Mouse (Mus musculus) splenic B cell, adult 2 months (primary cell): ENCODE results near the gene Pde2a.

Source experiments
- DNase-seq: peaks from one replicate; pipeline ENCODE4 v3.0.0-alpha.2; 2011; ENCODE audit warnings: low read depth, low spot score
- H3K27me3 ChIP-seq: 2 replicates; pipeline ENCODE4 v1.6.1; 2012; ENCODE audit warnings: mild to moderate bottlenecking, low read length, moderate library complexity, mixed read lengths; ENCODE audit not compliant: control insufficient read depth, poor library complexity, insufficient read depth, severe bottlenecking
- H3K36me3 ChIP-seq: 2 replicates; pipeline ENCODE4 v1.6.1; 2012; ENCODE audit warnings: mild to moderate bottlenecking, low read length, moderate library complexity, mixed read lengths; ENCODE audit not compliant: control insufficient read depth, poor library complexity, insufficient read depth, severe bottlenecking

Gene Pde2a

DNA sequence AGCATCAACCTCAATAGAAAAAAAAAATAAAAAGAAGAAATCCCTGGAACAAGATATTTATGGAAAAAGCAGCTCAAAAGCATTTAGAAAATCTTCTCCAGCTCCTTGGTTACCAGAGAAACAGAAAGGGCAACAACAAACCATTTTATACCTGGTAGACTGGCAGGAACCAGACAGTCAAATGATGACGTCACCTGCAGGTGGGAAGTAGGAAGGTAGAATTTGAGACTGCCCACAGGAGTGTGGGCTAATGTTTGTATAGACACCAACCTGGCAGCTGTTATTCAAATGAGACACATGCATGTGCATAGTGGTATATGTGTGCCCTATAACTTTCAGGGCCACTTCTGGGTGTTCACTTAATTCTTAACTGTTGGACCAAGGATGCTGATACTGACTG is 100.2 kb downstream of the Pde2a start:
- no peak for DNase-seq
- Histone ChIP-seq H3K36me3 (no peaks in the 10 kb centered on the region), H3K27me3 (no peaks in the 10 kb centered on the region)

DNA sequence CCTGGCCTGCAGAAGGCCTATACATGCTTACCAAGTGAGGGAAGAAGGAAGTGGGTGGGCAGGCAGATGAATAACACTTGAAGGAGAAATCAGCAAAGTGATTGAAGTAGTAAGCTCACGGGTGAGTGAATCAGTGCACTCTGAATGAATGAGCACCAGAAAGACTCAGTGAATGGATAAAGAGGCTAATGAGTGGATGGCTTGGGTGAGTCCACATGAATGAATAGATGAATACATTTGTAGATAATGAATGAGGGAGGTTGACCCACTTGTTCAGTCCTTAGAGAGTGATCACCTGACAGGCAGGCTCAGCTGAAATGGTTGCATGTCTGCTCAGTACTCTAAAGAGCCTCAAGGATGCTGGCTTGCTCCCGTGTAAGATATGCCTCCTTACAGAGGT is 101.7 kb downstream of the Pde2a start:
- Histone ChIP-seq H3K36me3 (no peaks in the 10 kb centered on the region), H3K27me3 (no peaks in the 10 kb centered on the region)
- no peak for DNase-seq

DNA sequence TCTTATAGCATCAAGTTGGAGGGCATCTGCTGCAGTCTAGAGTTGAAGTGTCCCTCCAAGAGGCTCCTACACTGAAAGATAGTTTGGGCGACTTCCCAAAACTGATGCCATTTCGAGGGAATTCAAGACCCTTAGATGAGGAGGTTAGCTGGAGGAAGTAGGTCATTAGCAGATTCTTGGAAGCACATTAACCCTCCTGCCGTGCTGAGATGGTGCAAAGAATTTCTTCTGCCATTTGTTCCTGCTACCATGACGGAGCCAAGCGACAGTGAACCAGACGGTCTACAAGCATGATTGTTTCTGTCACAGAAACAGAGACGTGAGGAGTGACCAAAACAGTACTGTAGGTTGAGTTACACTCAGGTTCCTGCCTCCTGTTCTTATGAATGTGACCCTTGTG is 105.0 kb downstream of the Pde2a start:
- Histone ChIP-seq H3K36me3 (no peaks in the 10 kb centered on the region), H3K27me3 (no peaks in the 10 kb centered on the region)
- no peak for DNase-seq

- Histone ChIP-seq H3K36me3 (no peaks in the 10 kb centered on the region), H3K27me3 (no peaks in the 10 kb centered on the region)
- no peak for DNase-seq
Measured at GRCm38 (mm10) chr7:101534428-101534827, 112.9 kb downstream of the Pde2a start.

DNA sequence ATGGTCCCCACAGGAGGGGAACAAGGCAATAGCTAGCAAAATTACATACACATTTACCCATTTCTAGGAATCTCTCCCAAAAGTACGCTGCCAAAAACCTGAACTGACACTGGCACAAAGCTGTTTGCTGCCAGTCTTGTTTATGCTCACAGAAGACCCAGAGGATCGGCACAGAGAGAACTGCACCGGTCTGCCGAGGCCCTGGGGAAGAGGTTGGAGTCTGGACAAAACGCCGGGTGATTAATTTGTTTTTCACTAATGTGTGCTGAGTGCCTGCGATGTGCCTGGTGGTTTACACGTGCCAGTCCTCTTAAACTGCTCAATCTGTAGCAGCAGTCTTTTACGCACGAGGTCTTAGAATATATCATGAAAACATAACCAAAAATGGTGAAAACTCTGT is 113.6 kb downstream of the Pde2a start:
- no peak for DNase-seq
- H3K27me3 ChIP-seq, result no peaks in the 10 kb centered on the region

DNA sequence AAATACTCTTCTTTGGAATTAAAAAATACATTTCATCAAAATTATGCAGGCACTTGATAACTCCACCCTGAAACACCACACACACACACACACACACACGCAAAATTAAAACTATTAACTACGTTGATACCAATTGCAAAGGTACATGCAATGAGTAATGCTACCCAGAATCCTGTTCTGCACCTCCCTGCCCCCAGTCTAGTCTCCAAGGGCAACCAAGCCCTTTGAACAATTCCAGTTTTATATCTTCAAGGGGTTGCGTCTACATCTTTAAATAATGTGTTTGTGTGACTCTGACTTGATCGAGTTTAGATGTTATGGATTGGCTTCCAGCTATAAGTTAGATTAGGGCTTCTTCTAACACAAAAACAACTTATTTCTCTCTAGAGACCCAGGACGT is 114.0 kb downstream of the Pde2a start:
- Histone ChIP-seq H3K36me3 (no peaks in the 10 kb centered on the region), H3K27me3 (no peaks in the 10 kb centered on the region)
- no peak for DNase-seq

More for the DNA sequence above, 113.6 kb downstream of the Pde2a start:
- H3K36me3 ChIP-seq, result no peaks in the 10 kb centered on the region

DNA sequence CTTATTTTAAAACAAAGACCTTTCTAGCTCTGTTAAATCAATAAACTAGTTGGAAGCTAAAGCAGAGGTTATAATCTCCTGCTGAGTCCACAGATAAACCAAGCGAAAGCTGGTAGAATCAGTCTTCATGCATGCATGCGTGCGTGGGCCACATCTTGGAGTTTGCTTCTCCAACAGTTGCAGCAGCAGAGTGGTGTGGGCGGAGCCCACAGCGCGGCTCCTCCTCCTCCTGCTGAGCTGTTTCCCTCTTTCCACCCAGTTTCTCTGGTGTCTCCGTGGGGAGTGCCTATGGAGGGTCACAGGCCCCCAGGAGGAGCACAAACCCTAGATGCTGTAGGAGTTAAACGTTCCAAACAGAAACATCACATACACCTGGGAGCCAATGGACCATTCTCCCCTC is 116.0 kb downstream of the Pde2a start:
- Histone ChIP-seq H3K36me3 (no peaks in the 10 kb centered on the region), H3K27me3 (no peaks in the 10 kb centered on the region)
- DNase-seq, result peak; percentile 30

DNA sequence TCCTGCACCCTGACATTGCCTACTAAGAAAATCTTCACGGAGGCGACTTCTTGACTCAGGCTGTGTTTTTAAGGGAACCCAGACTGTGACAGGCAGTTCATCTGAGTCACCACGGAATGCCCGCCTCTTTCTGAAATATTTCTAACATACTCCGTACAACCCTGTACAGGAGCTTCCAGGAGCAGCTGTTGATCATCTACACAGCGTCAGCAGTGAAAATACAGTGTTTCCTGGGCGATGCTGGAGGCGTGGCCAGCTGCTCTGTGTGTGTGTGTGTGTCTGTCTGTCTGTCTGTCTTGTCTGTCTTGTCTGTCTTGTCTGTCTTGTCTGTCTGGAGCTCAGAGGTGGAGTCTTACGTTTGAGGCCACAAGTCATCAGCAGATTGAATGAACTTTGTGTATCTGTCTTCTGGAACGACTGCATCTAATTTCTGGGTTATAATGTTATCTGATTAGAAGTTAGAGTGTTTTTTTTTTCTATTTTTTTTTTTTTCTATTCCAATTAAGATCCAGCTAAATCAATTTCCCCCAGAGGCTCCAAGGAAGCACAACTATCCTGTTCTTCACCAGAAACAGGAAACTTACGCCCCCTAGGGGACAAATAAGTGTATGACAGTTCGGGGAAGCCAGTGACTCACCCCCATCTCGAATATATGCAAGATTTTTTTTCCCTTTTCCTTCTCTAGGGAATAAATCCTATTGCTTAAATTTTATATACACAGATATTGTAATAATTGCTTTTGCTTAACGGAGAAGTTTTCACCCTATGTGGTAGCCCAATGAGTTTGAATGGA is 116.8 kb downstream of the Pde2a start:
- Histone ChIP-seq H3K36me3 (no peaks in the 10 kb centered on the region), H3K27me3 (no peaks in the 10 kb centered on the region)
- peak; percentile 69 for DNase-seq

- H3K36me3 ChIP-seq, result no peaks in the 10 kb centered on the region
- no peaks in the 10 kb centered on the region for H3K27me3 ChIP-seq
- DNase-seq, result no peak
Measured at GRCm38 (mm10) chr7:101539774-101540173, 118.3 kb downstream of the Pde2a start.

DNA sequence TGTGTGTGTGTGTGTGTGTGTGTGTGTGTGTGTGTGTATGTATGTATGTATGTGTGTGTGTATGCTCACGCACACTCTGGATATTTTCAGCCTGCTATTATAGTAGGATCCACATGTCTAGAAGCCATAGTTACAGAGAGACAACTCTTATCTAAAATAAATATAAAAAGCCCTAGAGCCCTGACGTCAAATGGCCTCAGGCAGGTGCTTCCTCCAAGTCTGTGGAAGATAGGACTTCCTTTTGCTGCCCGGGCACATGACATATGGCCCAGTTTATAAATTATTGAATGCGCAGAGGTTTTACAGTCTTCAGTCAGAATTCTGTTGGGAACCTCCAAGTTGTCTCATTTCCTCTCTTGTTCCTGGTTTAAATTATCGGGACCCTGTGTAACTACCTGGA is 119.2 kb downstream of the Pde2a start:
- Histone ChIP-seq H3K36me3 (no peaks in the 10 kb centered on the region), H3K27me3 (no peaks in the 10 kb centered on the region)
- DNase-seq, result peak; percentile 63

DNA sequence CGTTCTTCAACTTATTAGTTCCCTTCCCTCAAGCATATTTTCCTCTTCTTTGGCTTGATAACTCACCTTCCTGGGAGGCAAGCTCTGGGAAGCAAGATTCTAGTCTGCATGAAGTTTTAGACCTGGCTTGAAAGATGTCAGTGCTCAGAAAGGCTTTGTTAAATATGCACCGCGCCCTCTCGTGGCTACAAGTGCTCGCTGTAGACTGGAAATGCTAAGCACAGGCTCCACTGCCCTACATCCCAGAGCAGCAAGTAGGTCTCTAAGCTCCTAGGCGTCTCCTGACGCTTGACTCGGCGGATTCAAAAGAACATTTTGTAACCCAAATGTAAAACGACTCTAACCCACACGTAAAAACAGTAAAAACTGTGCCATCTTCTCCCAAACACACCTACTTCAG is 119.6 kb downstream of the Pde2a start:
- H3K36me3 ChIP-seq, result no peaks in the 10 kb centered on the region
- no peaks in the 10 kb centered on the region for H3K27me3 ChIP-seq
- peak; percentile 82 for DNase-seq

DNA sequence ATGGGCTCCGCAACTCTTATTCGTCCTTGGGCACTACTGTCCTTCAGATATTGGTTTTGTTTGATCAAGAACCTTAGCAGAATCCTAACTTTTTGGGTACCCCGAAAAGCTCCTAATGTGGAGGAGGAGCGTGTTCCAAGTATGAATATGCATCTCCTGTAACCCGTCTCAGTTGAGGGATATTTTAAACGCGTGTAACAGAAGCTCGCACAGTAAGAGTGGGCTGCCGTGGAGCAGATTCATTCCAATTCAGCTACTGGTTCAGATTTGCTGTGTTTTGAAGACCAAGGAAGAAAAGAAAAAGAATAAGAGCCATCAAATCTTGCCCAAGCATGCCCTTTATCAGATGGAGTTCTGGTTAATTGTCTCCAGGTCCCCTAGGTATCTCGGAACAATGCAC is 120.2 kb downstream of the Pde2a start:
- no peaks in the 10 kb centered on the region for H3K36me3 ChIP-seq
- H3K27me3 ChIP-seq, result no peaks in the 10 kb centered on the region
- DNase-seq, result no peak

GRCm38 (mm10) chr7:101547651-101548050 is 126.2 kb downstream of the Pde2a start:
- Histone ChIP-seq H3K36me3 (no peaks in the 10 kb centered on the region), H3K27me3 (no peaks in the 10 kb centered on the region)
- DNase-seq, result peak; percentile 40

DNA sequence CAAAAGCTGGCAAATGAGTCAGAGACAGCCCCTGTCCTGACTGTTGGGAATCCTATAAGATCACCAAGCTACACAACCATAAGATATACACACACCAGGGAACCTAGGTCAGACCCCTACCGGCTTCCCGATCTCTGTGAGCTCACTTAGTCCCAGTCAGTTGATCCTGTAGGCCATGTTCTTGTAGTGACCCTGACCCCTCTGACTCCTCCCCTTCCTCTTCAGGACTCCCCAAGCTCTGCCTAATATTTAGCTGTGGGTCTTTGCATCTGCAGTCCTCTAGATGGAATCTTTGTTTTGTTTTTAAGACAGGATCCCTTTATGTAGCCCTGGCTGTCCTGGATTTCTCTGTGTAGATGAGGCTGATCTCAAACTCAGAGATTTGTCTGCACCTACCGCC is 127.8 kb downstream of the Pde2a start:
- Histone ChIP-seq H3K36me3 (no peaks in the 10 kb centered on the region), H3K27me3 (no peaks in the 10 kb centered on the region)
- no peak for DNase-seq

DNA sequence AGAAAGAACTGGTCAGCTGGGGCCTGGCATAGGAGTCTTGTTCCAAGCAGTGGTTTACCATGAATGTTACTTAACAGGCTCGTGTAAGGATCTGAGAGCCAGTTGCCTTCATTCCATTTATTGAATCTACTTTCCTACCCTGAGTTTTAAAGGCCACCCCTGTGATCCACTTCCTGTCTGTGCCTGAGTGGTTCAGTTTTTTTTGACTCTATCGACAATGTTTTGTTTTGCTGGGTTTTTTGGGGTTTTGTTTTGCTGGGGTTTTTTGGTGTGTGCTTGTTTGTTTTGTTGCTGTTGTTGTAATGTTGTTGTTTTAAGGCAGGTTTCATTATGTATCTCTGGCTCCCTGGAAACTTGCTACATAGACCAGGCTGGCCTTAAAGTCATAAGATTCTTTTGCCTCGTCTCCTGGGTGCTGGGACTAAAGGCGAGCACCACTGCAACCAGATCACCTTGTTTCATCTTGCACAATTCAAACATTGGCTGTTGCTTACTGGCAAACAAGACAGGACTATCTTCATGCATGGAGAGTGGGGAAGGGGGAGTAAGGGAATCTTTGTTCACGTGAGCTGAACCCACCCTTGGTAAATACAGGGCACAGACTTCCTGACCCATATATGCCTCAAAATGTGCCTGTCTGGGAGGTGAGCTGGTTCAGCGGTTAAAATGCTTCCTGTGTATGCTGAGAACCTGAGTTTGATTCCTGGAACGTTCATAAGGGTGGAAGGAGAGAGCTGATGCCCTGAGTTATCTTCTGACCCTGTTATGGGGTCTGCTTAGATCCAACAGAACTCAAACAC is 129.4 kb downstream of the Pde2a start:
- Histone ChIP-seq H3K27me3 (no peaks in the 10 kb centered on the region), H3K36me3 (no peaks in the 10 kb centered on the region)
- DNase-seq, result no peak
